Mouse (Mus musculus) retina, adult 2 months (tissue): Measurements from ENCODE around the gene Atxn7l1.

Experiments
- DNase-seq: peaks from one replicate; pipeline ENCODE4 v3.0.0-alpha.2; 2012; ENCODE audit warnings: low read depth, low spot score

The Atxn7l1 gene

GRCm38 (mm10) chr12:33317792-33318530 lies 170.5 kb downstream of the Atxn7l1 start:
- no peak for DNase-seq

GRCm38 (mm10) chr12:33322547-33322946 lies 175.1 kb downstream of the Atxn7l1 start:
- no peak for DNase-seq

- no peak for DNase-seq
Measured at GRCm38 (mm10) chr12:33323821-33324220, 176.3 kb downstream of the Atxn7l1 start.

DNA sequence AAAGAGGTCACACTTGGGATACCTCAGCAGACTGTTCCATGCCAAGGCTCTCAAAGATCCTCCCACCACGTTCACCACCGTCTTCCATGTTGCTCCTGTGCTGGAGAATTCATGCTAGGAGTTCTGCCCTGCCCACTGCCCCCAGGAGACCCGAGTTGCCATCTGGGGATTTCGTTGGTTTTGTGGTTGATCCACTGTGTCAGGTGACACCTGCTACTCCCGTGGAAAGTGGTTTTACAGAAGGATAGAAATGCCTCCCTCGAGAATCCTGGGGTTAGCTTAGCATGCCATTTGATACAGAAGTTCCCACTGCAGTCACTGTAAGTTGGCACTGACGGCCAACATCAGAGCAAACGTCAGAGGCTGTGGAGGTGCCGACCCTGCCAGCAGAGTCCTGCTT lies 177.9 kb downstream of the Atxn7l1 start:
- DNase-seq, result no peak

DNA sequence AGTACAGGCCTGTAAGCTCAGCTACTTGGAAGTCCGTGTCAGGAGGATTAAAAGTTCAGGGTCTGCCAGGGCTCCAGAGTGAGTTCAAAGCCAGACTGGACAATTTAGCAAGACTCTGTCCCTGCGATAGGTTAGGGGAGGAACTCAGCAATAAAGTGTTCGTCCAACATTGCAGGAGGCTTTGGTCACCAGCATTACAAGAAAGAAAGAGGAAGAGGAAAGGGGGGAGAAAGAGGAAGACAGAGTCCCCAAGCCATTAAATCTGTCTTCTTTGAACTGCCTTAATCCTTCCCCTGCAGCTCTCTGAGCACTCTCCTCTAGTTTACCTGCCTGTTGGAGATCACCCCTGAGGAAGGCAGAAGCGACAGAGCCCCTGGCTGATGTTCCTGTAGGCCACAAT lies 184.6 kb downstream of the Atxn7l1 start:
- DNase-seq, result no peak

- no peak for DNase-seq
Measured at GRCm38 (mm10) chr12:33332796-33333195, 185.3 kb downstream of the Atxn7l1 start.

DNA sequence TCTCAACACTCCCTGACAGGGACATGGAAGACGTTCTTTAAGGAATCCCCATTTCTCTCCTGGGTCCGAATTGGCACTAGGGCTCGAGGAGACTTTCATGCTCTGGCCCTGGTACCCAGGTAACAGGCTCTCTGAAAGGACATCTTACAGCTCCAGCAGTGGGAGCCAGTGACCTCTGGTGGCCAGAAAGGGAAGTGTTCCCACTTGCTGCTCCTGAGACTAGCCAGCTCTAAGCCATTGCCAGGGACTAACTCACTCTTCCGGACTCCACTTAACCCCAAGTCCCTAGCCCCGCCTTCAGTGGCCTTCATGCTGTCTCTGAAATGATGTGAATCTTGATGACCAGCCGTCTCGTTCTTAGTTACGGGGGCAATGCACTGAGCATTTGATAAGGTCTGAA lies 186.4 kb downstream of the Atxn7l1 start:
- DNase-seq, result peak; percentile 59

DNA sequence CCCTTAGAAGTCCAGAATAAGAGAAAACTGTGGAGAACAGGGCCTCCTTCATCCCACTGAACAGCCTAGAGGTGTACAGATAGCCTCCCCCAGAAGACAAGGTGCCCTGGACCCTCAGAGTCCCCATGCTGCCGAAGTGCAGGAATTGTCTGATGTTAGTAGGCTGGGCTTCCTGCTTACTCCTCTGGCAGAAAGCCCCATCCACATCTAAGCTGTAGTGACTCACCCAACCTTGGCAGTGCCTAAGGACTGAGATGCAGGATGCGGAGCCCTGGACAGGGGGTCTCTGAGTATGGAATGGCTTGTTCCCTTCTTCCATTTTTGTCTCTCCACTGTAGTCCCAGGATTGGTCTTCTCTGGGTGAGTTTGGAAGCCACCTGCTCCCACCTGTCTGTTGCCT lies 187.0 kb downstream of the Atxn7l1 start:
- DNase-seq, result no peak

DNA sequence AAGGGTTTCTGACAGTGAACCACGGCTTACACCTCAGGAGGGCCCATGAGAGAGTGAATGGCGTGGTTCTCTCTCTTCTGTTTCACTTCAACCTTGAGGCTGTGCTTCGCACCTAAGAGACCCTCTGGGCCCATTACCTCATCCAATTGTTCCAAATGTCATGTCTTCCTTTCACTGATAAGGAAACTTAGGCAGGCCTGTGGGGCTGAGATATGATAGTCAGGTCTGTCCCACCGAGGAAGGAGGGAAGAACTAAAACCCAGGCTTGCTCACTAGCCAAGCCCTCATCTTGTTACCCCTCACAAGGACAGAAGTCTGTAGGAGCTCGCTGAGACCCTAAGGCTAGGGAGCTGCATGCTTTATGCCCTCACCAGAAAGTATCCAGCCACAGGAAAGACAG lies 187.5 kb downstream of the Atxn7l1 start:
- DNase-seq, result no peak

DNA sequence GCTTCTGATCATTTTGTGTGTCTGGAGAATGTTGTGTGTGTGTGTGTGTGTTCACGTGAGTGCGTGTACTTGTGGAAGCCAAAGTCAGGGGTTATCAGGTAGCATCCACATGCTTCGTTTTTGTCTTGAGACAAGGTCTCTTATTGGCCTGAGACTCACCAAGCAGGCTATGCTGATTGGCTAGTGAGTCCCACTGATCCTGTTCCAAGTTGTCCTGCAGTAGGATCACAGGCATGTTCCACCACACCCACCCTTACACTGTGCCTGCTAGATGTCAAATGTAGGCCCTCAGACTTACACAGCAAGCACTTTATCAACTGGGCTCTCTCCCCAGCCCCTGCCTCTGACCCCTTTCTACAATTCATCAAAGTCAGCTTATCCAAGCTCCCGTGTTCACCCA lies 187.9 kb downstream of the Atxn7l1 start:
- no peak for DNase-seq

- DNase-seq, result no peak
Measured at GRCm38 (mm10) chr12:33336561-33337125, 189.2 kb downstream of the Atxn7l1 start.

GRCm38 (mm10) chr12:33337289-33337688 lies 189.8 kb downstream of the Atxn7l1 start:
- DNase-seq, result no peak

DNA sequence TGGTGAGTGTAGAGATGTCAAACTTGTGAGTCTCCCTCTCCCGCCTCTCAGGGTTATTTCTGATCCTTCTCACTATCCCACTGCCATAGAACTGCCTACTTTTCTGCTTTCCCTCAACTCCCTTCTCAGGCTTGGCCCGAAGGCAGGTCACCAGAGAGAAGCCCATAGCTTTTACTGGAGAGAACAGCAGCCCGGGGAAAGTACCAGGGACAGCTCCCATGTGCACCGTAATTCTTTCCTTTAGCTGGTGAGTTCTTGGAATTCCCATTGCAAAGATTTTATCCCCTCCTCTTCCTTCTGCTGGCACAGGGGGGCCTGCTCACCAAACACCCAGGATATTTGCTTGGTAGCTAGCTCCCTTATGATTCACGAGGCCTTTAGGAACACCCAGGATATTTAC lies 190.7 kb downstream of the Atxn7l1 start:
- DNase-seq, result no peak

DNA sequence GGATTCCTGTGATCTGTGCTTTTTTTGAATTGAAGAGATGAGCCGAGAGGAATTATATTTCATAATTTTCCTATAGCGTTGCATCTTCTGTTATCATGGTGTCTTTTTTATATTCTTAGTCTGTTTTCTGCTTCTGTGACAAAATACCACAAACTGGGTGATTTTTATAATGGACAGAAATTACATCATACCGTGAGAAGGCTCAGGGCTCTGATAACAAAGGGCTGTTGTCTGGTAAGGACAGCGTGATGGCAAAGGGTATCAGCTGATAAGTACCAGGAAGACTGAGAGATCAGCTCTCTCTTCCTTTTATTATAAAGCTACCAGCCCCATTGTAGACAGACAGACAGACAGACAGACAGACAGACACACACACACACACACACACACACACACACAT lies 192.3 kb downstream of the Atxn7l1 start:
- no peak for DNase-seq

- no peak for DNase-seq
Measured at GRCm38 (mm10) chr12:33340698-33341097, 193.2 kb downstream of the Atxn7l1 start.

DNA sequence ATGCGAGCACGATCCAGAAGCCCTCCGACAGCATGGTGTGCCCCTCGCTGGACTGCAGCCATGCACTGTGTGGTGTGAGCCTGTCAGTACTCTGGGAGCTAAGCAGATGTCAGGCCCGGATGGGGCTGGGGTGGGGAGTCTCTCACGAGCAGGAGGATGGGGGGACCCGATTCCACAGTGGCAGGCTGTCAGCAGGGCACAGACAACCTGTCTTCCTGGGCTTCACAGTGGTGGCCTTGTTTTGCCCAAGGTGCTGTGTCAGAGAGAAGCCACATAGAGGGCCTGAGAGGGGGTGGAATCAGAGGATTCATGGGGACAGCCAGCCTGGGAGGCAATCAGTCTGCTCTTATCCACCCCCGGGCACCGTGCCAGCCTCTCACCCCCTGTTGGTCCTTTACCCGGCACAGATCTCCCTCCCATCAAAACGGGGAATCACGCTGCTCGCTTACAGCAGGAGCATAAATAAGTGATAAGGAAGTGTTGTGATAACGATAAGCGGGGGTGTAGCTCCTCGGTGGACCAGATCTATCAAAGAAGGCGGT lies 193.9 kb downstream of the Atxn7l1 start:
- no peak for DNase-seq

GRCm38 (mm10) chr12:33344970-33345772 lies 197.7 kb downstream of the Atxn7l1 start:
- DNase-seq, result no peak

DNA sequence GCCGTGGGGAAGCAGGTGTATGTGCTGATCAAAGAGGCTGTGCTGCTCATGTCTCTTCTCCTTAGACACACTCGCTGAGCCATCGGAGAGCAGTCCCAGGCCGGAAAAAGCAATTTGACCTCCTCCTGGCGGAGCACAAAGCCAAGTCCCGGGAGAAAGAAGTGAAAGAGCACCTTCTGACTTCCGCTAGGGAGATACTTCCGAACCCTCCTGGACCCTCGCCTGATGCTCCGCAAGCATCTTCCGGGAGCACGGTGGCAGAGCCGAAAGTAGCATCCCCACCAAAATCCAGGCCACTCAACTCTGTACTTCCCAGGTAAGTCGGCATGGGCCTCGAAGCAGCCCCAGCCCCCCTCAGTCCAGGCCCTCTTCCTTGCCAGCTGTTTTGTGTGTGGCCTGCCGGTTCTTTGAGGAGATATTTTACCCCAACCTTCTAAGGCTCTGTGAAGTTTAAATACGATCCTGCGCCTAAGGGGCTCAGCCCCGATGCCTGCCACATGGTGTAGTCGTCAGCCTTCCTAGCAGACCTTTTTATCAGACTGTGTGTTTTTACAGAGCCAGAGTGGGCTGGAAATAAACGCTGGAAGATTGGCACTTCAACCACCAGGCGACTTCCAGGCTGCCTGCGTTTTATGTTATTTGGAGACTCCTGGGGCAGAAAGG lies 198.4 kb downstream of the Atxn7l1 start:
- no peak for DNase-seq

DNA sequence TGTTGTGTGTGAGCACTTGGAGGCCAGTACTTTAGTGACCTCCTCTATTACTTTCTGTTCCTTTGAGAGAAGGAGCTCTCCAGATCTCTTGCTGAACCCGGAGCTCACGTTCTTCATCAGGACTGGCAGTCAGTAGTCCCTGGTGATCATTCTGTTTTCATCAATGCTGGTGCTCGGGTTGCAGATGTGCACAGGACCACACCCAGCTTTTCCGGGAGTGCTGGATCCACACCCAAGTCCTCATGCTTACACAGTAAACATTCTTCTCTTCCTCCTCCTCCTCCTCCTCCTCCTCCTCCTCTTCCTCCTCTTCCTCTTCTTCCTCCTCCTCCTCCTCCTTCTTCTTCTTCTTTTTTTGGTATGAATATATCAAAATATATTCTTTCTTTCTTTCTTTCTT lies 205.2 kb downstream of the Atxn7l1 start:
- DNase-seq, result no peak

DNA sequence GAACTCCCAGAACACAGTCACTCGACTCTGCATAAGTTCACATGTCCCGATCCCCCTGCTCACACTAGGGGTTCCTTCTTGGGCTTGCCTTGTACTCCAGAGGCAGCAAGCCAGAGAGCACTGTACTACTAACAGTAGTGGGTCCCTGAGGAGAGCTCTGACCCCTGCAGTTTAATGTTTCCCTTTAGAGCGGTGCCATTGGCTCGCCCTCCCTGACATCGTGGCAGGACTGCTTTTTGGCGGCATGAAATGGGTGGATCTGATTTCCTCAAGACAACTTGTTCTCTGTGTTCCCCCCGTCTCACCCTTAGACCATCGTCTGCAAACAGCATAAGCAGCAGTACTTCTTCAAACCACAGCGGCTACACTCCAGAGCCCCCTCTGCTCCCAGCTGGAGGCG lies 210.9 kb downstream of the Atxn7l1 start:
- no peak for DNase-seq

- no peak for DNase-seq
Measured at GRCm38 (mm10) chr12:33359209-33359608, 211.7 kb downstream of the Atxn7l1 start.
